Mouse (Mus musculus) MEL (cell line): ENCODE measurements at regions not wholly inside any gene's neighbourhood (a gene's known extent, or its start where the extent isn't known, plus 50 kb on each side); places are given as distances from the start of the nearest gene placed in this dataset.

Source experiments
- DNase-seq: peaks from one replicate; pipeline ENCODE4 v3.0.0; 2011; ENCODE audit warnings: low read depth, low spot score
- H3K27ac ChIP-seq: 2 replicates; pipeline ENCODE4 v1.5.1; 2012; ENCODE audit warnings: low read depth, mild to moderate bottlenecking, control low read depth, low read length, moderate library complexity; ENCODE audit not compliant: control insufficient read depth
- H3K27me3 ChIP-seq, 2 experiments: fragments of 150-350 bp in 1 of 2; sonication (generic) in 1 of 2; 2 replicates each; pipeline ENCODE4 v1.6.1; 2012; ENCODE audit warnings: low read length in 2 of 2, mild to moderate bottlenecking in 2 of 2, improper control_type of control experiment in 1 of 2, moderate library complexity in 1 of 2; ENCODE audit not compliant: insufficient read depth in 2 of 2, control insufficient read depth in 1 of 2
- H3K36me3 ChIP-seq, 2 experiments: 2 replicates each; pipeline ENCODE4 v1.6.1; 2012 to 2014; ENCODE audit warnings: low read length in 2 of 2, improper control_type of control experiment in 1 of 2, inconsistent platforms in 1 of 2, mild to moderate bottlenecking in 1 of 2; ENCODE audit not compliant: insufficient read depth in 2 of 2, control insufficient read depth in 1 of 2
- H3K4me1 ChIP-seq, 2 experiments: fragments of 150-350 bp in 1 of 2; sonication (generic) in 1 of 2; 2 replicates each; pipeline ENCODE4 v1.6.1; 2012; ENCODE audit warnings: low read length in 2 of 2, improper control_type of control experiment in 1 of 2, mild to moderate bottlenecking in 1 of 2; ENCODE audit not compliant: insufficient read depth in 2 of 2, control insufficient read depth in 1 of 2
- H3K4me3 ChIP-seq, 2 experiments: fragments of 150-350 bp in 1 of 2; sonication (generic) in 1 of 2; 2 replicates each; pipeline ENCODE4 v1.5.1; 2012; ENCODE audit warnings: low read depth in 2 of 2, low read length in 2 of 2, mild to moderate bottlenecking in 2 of 2, moderate library complexity in 2 of 2, control low read depth in 1 of 2, improper control_type of control experiment in 1 of 2; ENCODE audit not compliant: control insufficient read depth in 1 of 2, insufficient read depth in 1 of 2
- H3K79me2 ChIP-seq: 2 replicates; pipeline ENCODE4 v1.6.1; 2012; ENCODE audit warnings: mild to moderate bottlenecking, low read length, moderate library complexity; ENCODE audit not compliant: control insufficient read depth, poor library complexity, insufficient read depth
- H3K9ac ChIP-seq: 2 replicates; pipeline ENCODE4 v1.6.1; 2012; ENCODE audit warnings: low read depth, mild to moderate bottlenecking, control low read depth, low read length, moderate library complexity; ENCODE audit not compliant: control insufficient read depth, poor library complexity, severe bottlenecking
- H3K9me3 ChIP-seq: fragments of 150-350 bp; sonication (generic); replicated peaks from 2 replicates; pipeline ENCODE4 v1.6.1; 2012; ENCODE audit warnings: mild to moderate bottlenecking, low read length, improper control_type of control experiment, moderate library complexity; ENCODE audit not compliant: insufficient read depth
- BHLHE40 ChIP-seq: IDR thresholded peaks from 2 replicates; pipeline ENCODE4 v1.6.1; 2012; ENCODE audit warnings: low read depth, mild to moderate bottlenecking, inconsistent platforms, low read length, improper control_type of control experiment, borderline replicate concordance
- CHD1 ChIP-seq: IDR thresholded peaks from 2 replicates; pipeline ENCODE4 v1.6.1; 2012; ENCODE audit warnings: low read depth, mild to moderate bottlenecking, inconsistent platforms, low read length, improper control_type of control experiment
- CHD2 ChIP-seq: IDR thresholded peaks from 2 replicates; pipeline ENCODE4 v1.6.1; 2011; ENCODE audit warnings: low read length, improper control_type of control experiment
- CTCF ChIP-seq, 3 experiments: IDR thresholded peaks in 2 of 3; conservative IDR thresholded peaks in 1 of 3; 2 replicates each; pipeline ENCODE4 v1.5.1; 2011 to 2012; ENCODE audit warnings: low read length in 3 of 3, low read depth in 2 of 3, mild to moderate bottlenecking in 2 of 3, improper control_type of control experiment in 1 of 3, inconsistent platforms in 1 of 3, mixed read lengths in 1 of 3, moderate library complexity in 1 of 3; ENCODE audit not compliant: control insufficient read depth in 1 of 3, insufficient read depth in 1 of 3, poor library complexity in 1 of 3, severe bottlenecking in 1 of 3
- E2F4 ChIP-seq: IDR thresholded peaks from 2 replicates; pipeline ENCODE4 v1.6.1; 2011; ENCODE audit warnings: low read depth, low read length, improper control_type of control experiment, borderline replicate concordance
- ELF1 ChIP-seq: IDR thresholded peaks from 2 replicates; pipeline ENCODE4 v1.6.1; 2014; ENCODE audit warnings: low read depth, mild to moderate bottlenecking, inconsistent platforms, low read length, improper control_type of control experiment, moderate library complexity
- GABPA ChIP-seq: IDR thresholded peaks from 2 replicates; pipeline ENCODE4 v1.6.1; 2012; ENCODE audit warnings: low read depth, mild to moderate bottlenecking, inconsistent platforms, low read length, improper control_type of control experiment, moderate library complexity
- GATA1 ChIP-seq: IDR thresholded peaks from 2 replicates; pipeline ENCODE4 v1.6.1; 2011; ENCODE audit warnings: low read depth, low read length, improper control_type of control experiment
- HCFC1 ChIP-seq: IDR thresholded peaks from 2 replicates; pipeline ENCODE4 v1.6.1; 2012; ENCODE audit warnings: low read depth, mild to moderate bottlenecking, inconsistent platforms, low read length, improper control_type of control experiment, moderate library complexity
- KAT2A ChIP-seq: conservative IDR thresholded peaks from 2 replicates; pipeline ENCODE4 v1.6.1; 2012; ENCODE audit warnings: low read depth, low read length, improper control_type of control experiment, inconsistent platforms
- MAX ChIP-seq: IDR thresholded peaks from 2 replicates; pipeline ENCODE4 v1.6.1; 2011; ENCODE audit warnings: low read length, improper control_type of control experiment
- MXI1 ChIP-seq: IDR thresholded peaks from 2 replicates; pipeline ENCODE4 v1.6.1; 2011; ENCODE audit warnings: mild to moderate bottlenecking, low read depth, low read length, improper control_type of control experiment
- MYB ChIP-seq: IDR thresholded peaks from 2 replicates; pipeline ENCODE4 v1.6.1; 2011; ENCODE audit warnings: mild to moderate bottlenecking, low read depth, low read length, improper control_type of control experiment
- RAD21 ChIP-seq: IDR thresholded peaks from 2 replicates; pipeline ENCODE4 v1.6.1; 2011; ENCODE audit warnings: mild to moderate bottlenecking, low read depth, low read length, improper control_type of control experiment
- RCOR1 ChIP-seq: IDR thresholded peaks from 2 replicates; pipeline ENCODE4 v1.6.1; 2012; ENCODE audit warnings: low read depth, mild to moderate bottlenecking, inconsistent platforms, low read length, improper control_type of control experiment
- SMC3 ChIP-seq: IDR thresholded peaks from 2 replicates; pipeline ENCODE4 v1.6.1; 2011; ENCODE audit warnings: low read depth, low read length, improper control_type of control experiment
- TBP ChIP-seq: IDR thresholded peaks from 2 replicates; pipeline ENCODE4 v1.8.0; 2011; ENCODE audit warnings: low read depth, low read length, improper control_type of control experiment
- TCF12 ChIP-seq: IDR thresholded peaks from 2 replicates; pipeline ENCODE4 v1.6.1; 2014; ENCODE audit warnings: low read depth, mild to moderate bottlenecking, inconsistent platforms, low read length, improper control_type of control experiment, moderate library complexity
- UBTF ChIP-seq: IDR thresholded peaks from 2 replicates; pipeline ENCODE4 v1.6.1; 2012; ENCODE audit warnings: low read depth, mild to moderate bottlenecking, inconsistent platforms, low read length, improper control_type of control experiment, moderate library complexity, borderline replicate concordance; ENCODE audit not compliant: insufficient read depth
- USF1 ChIP-seq: IDR thresholded peaks from 2 replicates; pipeline ENCODE4 v1.6.1; 2014; ENCODE audit warnings: low read depth, mild to moderate bottlenecking, inconsistent platforms, low read length, improper control_type of control experiment, moderate library complexity
- USF2 ChIP-seq, 2 experiments: IDR thresholded peaks; 2 replicates each; pipeline ENCODE4 v1.6.1; 2011 to 2012; ENCODE audit warnings: improper control_type of control experiment in 2 of 2, low read length in 2 of 2, borderline replicate concordance in 1 of 2, inconsistent platforms in 1 of 2, low read depth in 1 of 2, mild to moderate bottlenecking in 1 of 2; ENCODE audit not compliant: insufficient read depth in 1 of 2
- ZC3H11A ChIP-seq: IDR thresholded peaks from 2 replicates; pipeline ENCODE4 v1.6.1; 2012; ENCODE audit warnings: low read depth, mild to moderate bottlenecking, inconsistent platforms, low read length, improper control_type of control experiment
- ZNF384 ChIP-seq: IDR thresholded peaks from 2 replicates; pipeline ENCODE4 v1.6.1; 2012; ENCODE audit warnings: low read depth, mild to moderate bottlenecking, inconsistent platforms, low read length, improper control_type of control experiment

DNA sequence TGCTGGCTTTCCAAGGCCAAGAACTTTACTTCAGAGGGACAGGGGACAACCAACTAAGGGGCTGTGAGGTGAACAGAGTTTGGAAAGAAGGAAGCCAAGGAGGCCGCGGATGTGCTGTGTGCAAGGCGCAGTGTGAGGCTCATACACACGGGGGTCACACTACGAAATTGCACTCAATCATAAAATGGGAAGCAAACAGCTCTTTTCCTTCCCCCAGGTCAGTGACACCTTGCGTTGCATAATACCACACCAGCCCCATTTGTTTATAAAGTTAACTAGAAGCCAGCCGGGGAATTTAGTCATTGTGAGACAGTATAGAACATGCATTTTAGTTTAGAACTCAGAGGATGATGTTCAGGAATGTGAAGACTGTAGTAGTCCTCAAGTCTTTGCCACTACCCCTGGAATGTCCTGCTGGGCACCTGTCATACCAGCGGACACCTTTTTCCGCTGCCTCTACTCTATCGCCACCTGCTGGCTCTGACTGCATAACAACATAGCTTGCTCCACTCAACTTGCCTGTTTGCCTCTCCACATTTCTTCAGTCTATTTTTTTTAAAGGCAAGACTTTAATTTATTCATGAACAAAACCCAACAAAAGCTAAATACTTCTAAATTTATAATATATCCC, 82.5 kb upstream of the Zfp648 start:
- no peaks in the 10 kb centered on the region for H3K27me3 ChIP-seq
- no peaks in the 10 kb centered on the region for H3K4me1 ChIP-seq
- no peak overlapping the region for H3K4me3 ChIP-seq
- peak; percentile 60 for DNase-seq
- no peaks in the 10 kb centered on the region for H3K9me3 ChIP-seq
- H3K27ac ChIP-seq: no peak overlapping the region
- H3K9ac ChIP-seq: no peak overlapping the region
- H3K79me2 ChIP-seq: no peaks in the 10 kb centered on the region
- H3K36me3 ChIP-seq: no peaks in the 10 kb centered on the region
- TF ChIP-seq CTCF (IDR thresholded peaks at IDR 0.05 in 2 of 3, conservative IDR thresholded peaks at IDR 0.05 in 1 of 3; ENCODE audit: control insufficient read depth in 1 of 3, insufficient read depth in 1 of 3, low read depth in 2 of 3, low read length in 3 of 3, poor library complexity in 1 of 3, severe bottlenecking in 1 of 3): peak; percentile 76 to 87 (median 82)
- TF ChIP-seq ELF1: no peak
- TF ChIP-seq GABPA: no peak
- TF ChIP-seq TBP: no peak
- no peak for TF ChIP-seq KAT2A
- TF ChIP-seq ZC3H11A: peak; percentile 93
- peak; percentile 98 for TF ChIP-seq SMC3
- TF ChIP-seq ZNF384: peak; percentile 64; the same call in 1 of the 2 replicates
- no peak for TF ChIP-seq MXI1
- no peak for TF ChIP-seq CHD2
- TF ChIP-seq TCF12: no peak
- peak; percentile 88 for TF ChIP-seq RAD21

- no peaks in the 10 kb centered on the region for H3K79me2 ChIP-seq
- H3K27ac ChIP-seq: no peak overlapping the region
- H3K36me3 ChIP-seq: no peaks in the 10 kb centered on the region
- H3K27me3 ChIP-seq: no peaks in the 10 kb centered on the region
- DNase-seq: no peak
- H3K9ac ChIP-seq: no peak overlapping the region
- H3K4me3 ChIP-seq: no peak overlapping the region
- H3K4me1 ChIP-seq: no peaks in the 10 kb centered on the region
- TF ChIP-seq E2F4: no peak
- H3K9me3 ChIP-seq: no peaks in the 10 kb centered on the region
These were observed 81.4 kb upstream of the Zfp648 start for GRCm38 (mm10) chr1:154119611-154120010.

DNA sequence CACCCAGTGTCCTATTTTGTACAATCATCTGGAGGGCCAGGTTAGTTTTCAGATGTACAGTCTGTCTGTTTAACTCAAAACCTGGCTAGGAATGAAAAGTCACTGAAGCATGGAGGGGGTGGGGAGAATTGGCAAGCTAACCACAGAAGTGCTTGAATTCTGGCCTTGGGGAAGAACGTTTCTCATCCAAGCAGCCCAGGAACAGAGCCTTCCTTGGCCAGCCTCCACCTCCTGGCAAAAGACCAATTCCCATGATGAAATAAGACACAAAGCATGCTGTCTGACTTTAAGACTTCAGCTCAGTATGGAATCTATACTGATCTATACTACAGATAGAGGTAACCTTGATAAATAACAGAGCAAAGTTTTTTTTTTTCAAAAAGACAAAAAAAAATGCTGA, 80.3 kb upstream of the Zfp648 start:
- Histone ChIP-seq H3K36me3 (no peaks in the 10 kb centered on the region), H3K27ac (no peak overlapping the region), H3K4me3 (no peak overlapping the region), H3K27me3 (no peaks in the 10 kb centered on the region), H3K9ac (no peak overlapping the region), H3K79me2 (no peaks in the 10 kb centered on the region), H3K4me1 (no peaks in the 10 kb centered on the region), H3K9me3 (no peaks in the 10 kb centered on the region)
- no peak for DNase-seq
- TF ChIP-seq RAD21 (no peak), USF2 (IDR thresholded peaks at IDR 0.05; ENCODE audit: borderline replicate concordance in 1 of 2, insufficient read depth in 1 of 2, low read depth in 1 of 2, low read length in 2 of 2) (no peak), MXI1 (no peak), CHD1 (no peak), USF1 (no peak), ELF1 (no peak), MYB (no peak), GATA1 (no peak), BHLHE40 (no peak), HCFC1 (no peak), MAX (no peak), CTCF (IDR thresholded peaks at IDR 0.05 in 2 of 3, conservative IDR thresholded peaks at IDR 0.05 in 1 of 3; ENCODE audit: control insufficient read depth in 1 of 3, insufficient read depth in 1 of 3, low read depth in 2 of 3, low read length in 3 of 3, poor library complexity in 1 of 3, severe bottlenecking in 1 of 3) (no peak), RCOR1 (no peak), SMC3 (no peak), ZNF384 (no peak), UBTF (no peak)
